Mouse (Mus musculus) gastrocnemius, adult 18-20 months (tissue): Measurements from ENCODE around the gene Itga3. TPM values are rescaled to one million over a fixed set of nuclear protein-coding genes. Genes with fewer than 3 reads are reported as not detected.

Source experiments
- DNase-seq: peaks from one replicate; pipeline ENCODE4 v3.0.0; 2021; ENCODE audit warnings: low spot score
- total RNA-seq, 2 experiments: library from RNA; stranded (reverse); gene quantifications; 2 replicates each; pipeline ENCODE4 v1.2.3; 2021

The Itga3 gene
- total RNA-seq, 2 experiments from 2014 or later: 4.7 to 5.0 TPM

GRCm38 (mm10) chr11:95006038-95006437 lies 70.6 kb downstream of the Itga3 start:
- no peak for DNase-seq

GRCm38 (mm10) chr11:95004937-95005198 lies 71.7 kb downstream of the Itga3 start:
- no peak for DNase-seq

- DNase-seq: no peak
Observed at GRCm38 (mm10) chr11:95004136-95004936, 72.3 kb downstream of the Itga3 start.

- no peak for DNase-seq
Observed at GRCm38 (mm10) chr11:95002705-95003104, 73.9 kb downstream of the Itga3 start.

- DNase-seq: no peak
Observed at GRCm38 (mm10) chr11:95001584-95002347, 74.8 kb downstream of the Itga3 start.

- peak; percentile 71 for DNase-seq
Observed at GRCm38 (mm10) chr11:95001058-95001457, 75.5 kb downstream of the Itga3 start.

GRCm38 (mm10) chr11:95000548-95000947 lies 76.1 kb downstream of the Itga3 start:
- DNase-seq: no peak

GRCm38 (mm10) chr11:95000128-95000527 lies 76.5 kb downstream of the Itga3 start:
- no peak for DNase-seq

- DNase-seq: no peak
Observed at GRCm38 (mm10) chr11:94998041-94998531, 78.5 kb downstream of the Itga3 start.

GRCm38 (mm10) chr11:94997596-94997995 lies 79.0 kb downstream of the Itga3 start:
- DNase-seq: no peak

- no peak for DNase-seq
Observed at GRCm38 (mm10) chr11:94996984-94997383, 79.6 kb downstream of the Itga3 start.

GRCm38 (mm10) chr11:94996101-94996500 lies 80.5 kb downstream of the Itga3 start:
- no peak for DNase-seq

GRCm38 (mm10) chr11:94994947-94995772 lies 81.4 kb downstream of the Itga3 start:
- no peak for DNase-seq

Other genes with a start within 250 kb of the Itga3 start
- gene Col1a1, start 140.6 kb downstream of the Itga3 start, total RNA-seq: 10 to 100 TPM; 64.6 to 65.0 TPM
- not detected for gene Hils1, start 109.2 kb downstream of the Itga3 start, total RNA-seq
- gene Sgca, start 100.5 kb downstream of the Itga3 start, total RNA-seq: 100 to 1,000 TPM; 283 to 304 TPM
- 10 to 100 TPM; 16.1 to 24.5 TPM for gene Ppp1r9b, start 85.8 kb downstream of the Itga3 start, total RNA-seq
- gene Samd14, start 66.9 kb downstream of the Itga3 start, total RNA-seq: under 1 TPM; 0.34 to 0.52 TPM
- 100 to 1,000 TPM; 514 to 515 TPM for gene Pdk2, start 35.4 kb downstream of the Itga3 start, total RNA-seq
- gene Dlx3, start 43.3 kb upstream of the Itga3 start, total RNA-seq: not detected
- not detected for gene Dlx4, start 69.5 kb upstream of the Itga3 start, total RNA-seq
- gene Tac4, start 184.7 kb upstream of the Itga3 start, total RNA-seq: not detected
- 10 to 100 TPM; 19.7 to 23.9 TPM for gene Kat7, start 233.4 kb upstream of the Itga3 start, total RNA-seq